Mouse (Mus musculus) MEL (cell line): ENCODE results near the gene Higd1a. TPM values are rescaled to one million over a fixed set of nuclear protein-coding genes. Genes with fewer than 3 reads are reported as not detected.

ENCODE experiments used
- DNase-seq: peaks from one replicate; pipeline ENCODE4 v3.0.0; 2011; ENCODE audit warnings: low read depth, low spot score
- H3K27ac ChIP-seq: 2 replicates; pipeline ENCODE4 v1.5.1; 2012; ENCODE audit warnings: low read depth, mild to moderate bottlenecking, control low read depth, low read length, moderate library complexity; ENCODE audit not compliant: control insufficient read depth
- H3K27me3 ChIP-seq, 2 experiments: fragments of 150-350 bp in 1 of 2; sonication (generic) in 1 of 2; 2 replicates each; pipeline ENCODE4 v1.6.1; 2012; ENCODE audit warnings: low read length in 2 of 2, mild to moderate bottlenecking in 2 of 2, improper control_type of control experiment in 1 of 2, moderate library complexity in 1 of 2; ENCODE audit not compliant: insufficient read depth in 2 of 2, control insufficient read depth in 1 of 2
- H3K36me3 ChIP-seq, 2 experiments: 2 replicates each; pipeline ENCODE4 v1.6.1; 2012 to 2014; ENCODE audit warnings: low read length in 2 of 2, improper control_type of control experiment in 1 of 2, inconsistent platforms in 1 of 2, mild to moderate bottlenecking in 1 of 2; ENCODE audit not compliant: insufficient read depth in 2 of 2, control insufficient read depth in 1 of 2
- H3K4me1 ChIP-seq, 2 experiments: fragments of 150-350 bp in 1 of 2; sonication (generic) in 1 of 2; 2 replicates each; pipeline ENCODE4 v1.6.1; 2012; ENCODE audit warnings: low read length in 2 of 2, improper control_type of control experiment in 1 of 2, mild to moderate bottlenecking in 1 of 2; ENCODE audit not compliant: insufficient read depth in 2 of 2, control insufficient read depth in 1 of 2
- H3K4me3 ChIP-seq, 2 experiments: fragments of 150-350 bp in 1 of 2; sonication (generic) in 1 of 2; 2 replicates each; pipeline ENCODE4 v1.5.1; 2012; ENCODE audit warnings: low read depth in 2 of 2, low read length in 2 of 2, mild to moderate bottlenecking in 2 of 2, moderate library complexity in 2 of 2, control low read depth in 1 of 2, improper control_type of control experiment in 1 of 2; ENCODE audit not compliant: control insufficient read depth in 1 of 2, insufficient read depth in 1 of 2
- H3K79me2 ChIP-seq: 2 replicates; pipeline ENCODE4 v1.6.1; 2012; ENCODE audit warnings: mild to moderate bottlenecking, low read length, moderate library complexity; ENCODE audit not compliant: control insufficient read depth, poor library complexity, insufficient read depth
- H3K9ac ChIP-seq: 2 replicates; pipeline ENCODE4 v1.6.1; 2012; ENCODE audit warnings: low read depth, mild to moderate bottlenecking, control low read depth, low read length, moderate library complexity; ENCODE audit not compliant: control insufficient read depth, poor library complexity, severe bottlenecking
- H3K9me3 ChIP-seq: fragments of 150-350 bp; sonication (generic); replicated peaks from 2 replicates; pipeline ENCODE4 v1.6.1; 2012; ENCODE audit warnings: mild to moderate bottlenecking, low read length, improper control_type of control experiment, moderate library complexity; ENCODE audit not compliant: insufficient read depth
- CTCF ChIP-seq, 3 experiments: IDR thresholded peaks in 2 of 3; conservative IDR thresholded peaks in 1 of 3; 2 replicates each; pipeline ENCODE4 v1.5.1; 2011 to 2012; ENCODE audit warnings: low read length in 3 of 3, low read depth in 2 of 3, mild to moderate bottlenecking in 2 of 3, improper control_type of control experiment in 1 of 3, inconsistent platforms in 1 of 3, mixed read lengths in 1 of 3, moderate library complexity in 1 of 3; ENCODE audit not compliant: control insufficient read depth in 1 of 3, insufficient read depth in 1 of 3, poor library complexity in 1 of 3, severe bottlenecking in 1 of 3
- E2F4 ChIP-seq: IDR thresholded peaks from 2 replicates; pipeline ENCODE4 v1.6.1; 2011; ENCODE audit warnings: low read depth, low read length, improper control_type of control experiment, borderline replicate concordance
- EP300 ChIP-seq, 2 experiments: IDR thresholded peaks; 2 replicates each; pipeline ENCODE4 v1.6.1; 2011; ENCODE audit warnings: improper control_type of control experiment in 2 of 2, low read length in 2 of 2, low read depth in 1 of 2, mild to moderate bottlenecking in 1 of 2
- ETS1 ChIP-seq: IDR thresholded peaks from 2 replicates; pipeline ENCODE4 v1.6.1; 2012; ENCODE audit warnings: low read depth, mild to moderate bottlenecking, inconsistent platforms, low read length, improper control_type of control experiment, moderate library complexity
- JUND ChIP-seq: IDR thresholded peaks from 2 replicates; pipeline ENCODE4 v1.6.1; 2011; ENCODE audit warnings: low read depth, mild to moderate bottlenecking, improper control_type of control experiment, low read length
- KAT2A ChIP-seq: conservative IDR thresholded peaks from 2 replicates; pipeline ENCODE4 v1.6.1; 2012; ENCODE audit warnings: low read depth, low read length, improper control_type of control experiment, inconsistent platforms
- MAX ChIP-seq: IDR thresholded peaks from 2 replicates; pipeline ENCODE4 v1.6.1; 2011; ENCODE audit warnings: low read length, improper control_type of control experiment
- MEF2A ChIP-seq: IDR thresholded peaks from 2 replicates; pipeline ENCODE4 v1.6.1; 2014; ENCODE audit warnings: low read depth, mild to moderate bottlenecking, inconsistent platforms, low read length, improper control_type of control experiment; ENCODE audit not compliant: poor library complexity, insufficient replicate concordance, severe bottlenecking; ENCODE audit errors: extremely low read depth
- MYC ChIP-seq: IDR thresholded peaks from 2 replicates; pipeline ENCODE4 v1.6.1; 2011; ENCODE audit warnings: low read depth, mild to moderate bottlenecking, low read length, improper control_type of control experiment, moderate library complexity
- NRF1 ChIP-seq: IDR thresholded peaks from 2 replicates; pipeline ENCODE4 v1.6.1; 2014; ENCODE audit warnings: low read depth, mild to moderate bottlenecking, inconsistent platforms, low read length, improper control_type of control experiment, moderate library complexity; ENCODE audit not compliant: poor library complexity, insufficient read depth, severe bottlenecking
- POLR2A ChIP-seq, 2 experiments: IDR thresholded peaks; 2 replicates each; pipeline ENCODE4 v1.6.1; 2011 to 2012; ENCODE audit warnings: low read length in 2 of 2, mild to moderate bottlenecking in 2 of 2, control low read depth in 1 of 2, improper control_type of control experiment in 1 of 2, low read depth in 1 of 2, moderate library complexity in 1 of 2; ENCODE audit not compliant: control insufficient read depth in 1 of 2, insufficient read depth in 1 of 2, poor library complexity in 1 of 2
- RAD21 ChIP-seq: IDR thresholded peaks from 2 replicates; pipeline ENCODE4 v1.6.1; 2011; ENCODE audit warnings: mild to moderate bottlenecking, low read depth, low read length, improper control_type of control experiment
- TAL1 ChIP-seq: IDR thresholded peaks from 2 replicates; pipeline ENCODE4 v1.6.1; 2012; ENCODE audit warnings: mild to moderate bottlenecking, inconsistent platforms, low read length, moderate library complexity, mixed read lengths
- TBP ChIP-seq: IDR thresholded peaks from 2 replicates; pipeline ENCODE4 v1.8.0; 2011; ENCODE audit warnings: low read depth, low read length, improper control_type of control experiment
- UBTF ChIP-seq: IDR thresholded peaks from 2 replicates; pipeline ENCODE4 v1.6.1; 2012; ENCODE audit warnings: low read depth, mild to moderate bottlenecking, inconsistent platforms, low read length, improper control_type of control experiment, moderate library complexity, borderline replicate concordance; ENCODE audit not compliant: insufficient read depth
- USF1 ChIP-seq: IDR thresholded peaks from 2 replicates; pipeline ENCODE4 v1.6.1; 2014; ENCODE audit warnings: low read depth, mild to moderate bottlenecking, inconsistent platforms, low read length, improper control_type of control experiment, moderate library complexity
- ZNF384 ChIP-seq: IDR thresholded peaks from 2 replicates; pipeline ENCODE4 v1.6.1; 2012; ENCODE audit warnings: low read depth, mild to moderate bottlenecking, inconsistent platforms, low read length, improper control_type of control experiment
- polyA plus RNA-seq, 2 experiments: library from polyadenylated mRNA; stranded (reverse) in 1 of 2; unstranded in 1 of 2; fragments of >175 nt in 1 of 2; fragments of >200 nt in 1 of 2; gene quantifications; 2 replicates each; pipeline versions ENCODE4 v1.2.1 to v1.2.4; 2012; ENCODE audit warnings: low replicate concordance in 2 of 2, low read depth in 1 of 2; ENCODE audit not compliant: insufficient read length in 2 of 2, insufficient read depth in 1 of 2, missing spikeins in 1 of 2
- total RNA-seq: library from RNA; depleted of rRNA; stranded (reverse); fragments of 300-350 nt; gene quantifications from 2 replicates; pipeline ENCODE4 v1.2.3, GENCODE M21; 2012

Gene Higd1a
- total and polyA plus RNA-seq, 3 experiments: 142 to 177 TPM; not detected in 1

DNA sequence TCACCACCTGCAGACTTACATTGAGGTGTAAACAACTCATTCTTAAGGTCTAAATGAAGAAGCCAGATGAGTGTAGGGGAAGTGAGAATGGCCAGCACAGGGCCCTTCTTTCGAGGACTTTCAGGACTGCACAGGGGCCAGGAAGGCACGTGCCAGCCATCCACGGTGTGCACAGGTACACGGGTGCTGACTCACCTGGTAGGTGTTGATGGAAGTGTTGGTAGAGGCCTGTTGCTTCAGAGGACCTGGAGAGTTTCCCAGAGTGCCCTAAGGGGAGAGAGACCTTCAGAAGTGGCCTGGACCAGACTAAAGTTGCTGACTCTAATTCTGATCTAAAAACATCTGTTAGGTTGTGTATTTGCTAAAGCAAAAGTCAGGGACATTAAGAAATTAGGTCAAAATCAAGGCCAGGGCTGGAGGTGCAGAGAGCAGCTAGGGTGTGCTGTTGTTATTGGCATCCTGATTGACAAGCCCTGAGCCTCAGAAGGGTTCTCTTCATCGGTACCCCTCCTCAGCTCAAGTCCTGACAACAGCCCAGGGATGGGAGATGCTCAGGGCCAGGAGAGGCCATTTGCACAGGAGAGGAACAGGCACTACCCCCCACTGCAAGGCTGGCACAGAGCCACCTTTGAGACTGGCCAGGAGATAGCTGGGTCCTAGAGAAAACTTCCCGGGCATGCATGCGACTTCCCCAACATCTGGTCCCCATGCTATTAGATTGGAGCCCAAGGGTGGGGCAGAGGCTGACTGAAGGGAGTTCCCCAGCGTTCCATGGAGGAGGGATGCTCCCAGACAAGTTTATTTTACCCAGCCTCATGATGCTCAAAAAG is 45.5 kb upstream of the Higd1a start:
- Histone ChIP-seq H3K79me2 (no peaks in the 10 kb centered on the region; the same call in 1 of the 2 replicates), H3K27me3 (peaks cover 0 to 2% of the 10 kb centered on the region in 2 experiments; a peak in 1 of 4 replicates), H3K9ac (no peak overlapping the region)
- TF ChIP-seq USF1: no peak
- TF ChIP-seq E2F4: no peak
- TF ChIP-seq UBTF: no peak
- TF ChIP-seq RAD21: no peak
- no peak for TF ChIP-seq TAL1
- TF ChIP-seq KAT2A: no peak
- no peak for TF ChIP-seq NRF1
- no peak for TF ChIP-seq TBP
- no peak for TF ChIP-seq POLR2A (IDR thresholded peaks at IDR 0.05; ENCODE audit: control insufficient read depth in 1 of 2, insufficient read depth in 1 of 2, low read depth in 1 of 2, low read length in 2 of 2, poor library complexity in 1 of 2)
- TF ChIP-seq MYC: no peak
- TF ChIP-seq MEF2A: no peak
- no peak for TF ChIP-seq JUND
- TF ChIP-seq CTCF (IDR thresholded peaks at IDR 0.05 in 2 of 3, conservative IDR thresholded peaks at IDR 0.05 in 1 of 3; ENCODE audit: control insufficient read depth in 1 of 3, insufficient read depth in 1 of 3, low read depth in 2 of 3, low read length in 3 of 3, poor library complexity in 1 of 3, severe bottlenecking in 1 of 3): no peak
- TF ChIP-seq ZNF384: no peak
- no peak for TF ChIP-seq EP300 (IDR thresholded peaks at IDR 0.05; ENCODE audit: low read depth in 1 of 2, low read length in 2 of 2)
- no peak for TF ChIP-seq ETS1
- TF ChIP-seq MAX: no peak
- TF ChIP-seq, all 39 proteins: peak for 0
- no peaks in the 10 kb centered on the region for H3K9me3 ChIP-seq
- no peaks in the 10 kb centered on the region for H3K36me3 ChIP-seq
- no peak for DNase-seq
- no peak overlapping the region for H3K27ac ChIP-seq
- H3K4me3 ChIP-seq: no peak overlapping the region
- no peaks in the 10 kb centered on the region for H3K4me1 ChIP-seq
